ENCODE assay signal across 14 mouse cellular contexts in genomic region chr9:44188223-44188622, GRCm38 (mm10). TPM values are rescaled to one million over a fixed set of nuclear protein-coding genes. Genes with fewer than 3 reads are reported as not detected.
DNase-seq lines count a peak whose midpoint lies in the region; ATAC-seq lines count a peak whose summit lies in the region.
"Had no signal": no experiment of that assay in that cellular context is flagged by ENCODE, and none has a peak within 500 bp of the region (broad histone marks: within the 10 kb centered on the region; RNA-seq: fewer than 3 reads in every experiment).

No protein-coding gene starts in this region.

- no peak for DNase-seq in frontal cortex, postnatal 25 days (ENCODE audit: low spot score in 2 of 2)
- DNase-seq in layer of hippocampus, adult 8-10 months (ENCODE audit: low spot score in 2 of 2), result peak; percentile 20 to 28
- no peak for DNase-seq in layer of hippocampus, postnatal 14 days (ENCODE audit: low spot score in 2 of 2)
- DNase-seq in retina, postnatal 1 day, result no peak
- no peak for DNase-seq in natural killer cell, adult 2 months (ENCODE audit: low spot score in 2 of 2)
- DNase-seq: gastrocnemius, postnatal 14 days; lung, postnatal 10 days had no signal

- no peak overlapping the region for H3K9ac ChIP-seq in embryonic facial prominence, embryonic 13.5 days
- no peak overlapping the region for H3K9ac ChIP-seq in neural tube, embryonic 15.5 days (replicated peaks)

- no peak overlapping the region for H3K4me3 ChIP-seq in embryonic facial prominence, embryonic 13.5 days
- H3K4me3 ChIP-seq in neural tube, embryonic 15.5 days (replicated peaks), result no peak overlapping the region

- WGBS in embryonic facial prominence, embryonic 13.5 days, result 58% methylated on average over 12 of the region's 12 CpGs
- 54% methylated on average over 12 of the region's 12 CpGs for WGBS in neural tube, embryonic 15.5 days

- H3K4me2 ChIP-seq in embryonic facial prominence, embryonic 13.5 days, result 0 out of 2 replicates have a peak overlapping the region, but pooled peaks have one; percentile 7
- peak overlapping the region; percentile 22; the same call in 1 of the 2 replicates for H3K4me2 ChIP-seq in neural tube, embryonic 15.5 days

- ATAC-seq in frontal cortex, adult (ENCODE audit: low TSS enrichment), result peak; percentile 70
- no peak for ATAC-seq in embryonic facial prominence, embryonic 13.5 days (ENCODE audit: insufficient number of reproducible peaks, insufficient read depth, low FRiP score, low TSS enrichment, low read depth)
- peak; percentile 24; the same call in 1 of the 2 replicates for ATAC-seq in neural tube, embryonic 15.5 days (ENCODE audit: low FRiP score)
- ATAC-seq: activated CD4-positive, CD25-positive, alpha-beta regulatory T cell, adult 4 months; intestine, postnatal 0 days had no signal

- peaks cover 4% of the 10 kb centered on the region for H3K4me1 ChIP-seq in embryonic facial prominence, embryonic 13.5 days
- H3K4me1 ChIP-seq in neural tube, embryonic 15.5 days, result peaks cover 11% of the 10 kb centered on the region; the same call in 1 of the 2 replicates

- peaks cover 7% of the 10 kb centered on the region; the same call in 1 of the 2 replicates for H3K36me3 ChIP-seq in embryonic facial prominence, embryonic 13.5 days
- no peaks in the 10 kb centered on the region for H3K36me3 ChIP-seq in neural tube, embryonic 15.5 days

- no peaks in the 10 kb centered on the region for H3K27me3 ChIP-seq in embryonic facial prominence, embryonic 13.5 days
- no peaks in the 10 kb centered on the region for H3K27me3 ChIP-seq in neural tube, embryonic 15.5 days (replicated peaks)

- H3K27ac ChIP-seq in embryonic facial prominence, embryonic 13.5 days, result no peak overlapping the region
- peak overlapping the region; percentile 51; the same call in 1 of the 2 replicates for H3K27ac ChIP-seq in neural tube, embryonic 15.5 days (replicated peaks)

- H3K9me3 ChIP-seq in embryonic facial prominence, embryonic 13.5 days, result no peaks in the 10 kb centered on the region
- H3K9me3 ChIP-seq in neural tube, embryonic 15.5 days (replicated peaks), result no peaks in the 10 kb centered on the region

RNA-seq across cellular contexts. Expression of gene Cbl, which starts 45.6 kb away (rescaled TPM):
- total RNA-seq in layer of hippocampus, adult 8-10 months (2022), result 10 to 100 TPM; 58.7 to 75.3 (median 65.0) TPM
- 10 to 100 TPM; 58.1 to 62.7 TPM for total RNA-seq in layer of hippocampus, postnatal 14 days (2021)
- polyA plus RNA-seq in embryonic facial prominence, embryonic 13.5 days (2015; fragmentation: Nextera tagmentation; extraction: Ambion mirVana), result 17.3 and 19.5 TPM in 2 replicates
- polyA plus RNA-seq in neural tube, embryonic 15.5 days (2015; fragmentation: Nextera tagmentation; extraction: Ambion mirVana), result 18.2 and 20.2 TPM in 2 replicates

RNA-seq across cellular contexts. Expression of gene Ccdc153, which starts 52.3 kb away (rescaled TPM):
- 10 to 100 TPM in 1 of 4 experiments, 1 to 10 TPM in 3; 2.4 to 10.2 (median 4.0) TPM for total RNA-seq in layer of hippocampus, adult 8-10 months (2022)
- total RNA-seq in layer of hippocampus, postnatal 14 days (2021), result 1 to 10 TPM; 4.5 to 8.4 TPM
- not detected in 2 replicates for polyA plus RNA-seq in embryonic facial prominence, embryonic 13.5 days (2015; fragmentation: Nextera tagmentation; extraction: Ambion mirVana)
- polyA plus RNA-seq in neural tube, embryonic 15.5 days (2015; fragmentation: Nextera tagmentation; extraction: Ambion mirVana), result not detected in 2 replicates
- total RNA-seq: gastrocnemius, postnatal 14 days; liver, adult 2 months; MEL had no signal
- polyA plus RNA-seq: activated CD4-positive, CD25-positive, alpha-beta regulatory T cell, adult 4 months; intestine, postnatal 0 days; liver, adult 2 months had no signal

RNA-seq across cellular contexts. Expression of gene Mcam, which starts 54.0 kb away (rescaled TPM):
- 10 to 100 TPM; 13.3 to 16.8 (median 14.8) TPM for total RNA-seq in layer of hippocampus, adult 8-10 months (2022)
- total RNA-seq in layer of hippocampus, postnatal 14 days (2021), result 10 to 100 TPM; 24.5 to 27.8 TPM
- polyA plus RNA-seq in embryonic facial prominence, embryonic 13.5 days (2015; fragmentation: Nextera tagmentation; extraction: Ambion mirVana), result 25.6 and 28.9 TPM in 2 replicates
- polyA plus RNA-seq in neural tube, embryonic 15.5 days (2015; fragmentation: Nextera tagmentation; extraction: Ambion mirVana), result 17.3 and 22.6 TPM in 2 replicates

Comparison
In these comparisons a context has a peak if more than half of its experiments do, and no peak if none do; other contexts are left out.
1. DNase-seq: peak in layer of hippocampus, adult 8-10 months (2 of 2); none in frontal cortex, postnatal 25 days (0 of 2), layer of hippocampus, postnatal 14 days (0 of 2), retina, postnatal 1 day (single experiment) and natural killer cell, adult 2 months (0 of 2).